Mouse (Mus musculus) ES-Bruce4 (cell line): ENCODE results near the gene Serpina1b. TPM values are rescaled to one million over a fixed set of nuclear protein-coding genes. Genes with fewer than 3 reads are reported as not detected.
"Not testable (repeated sequence)": the region's sequence is repeated elsewhere in the genome, so short reads cannot be mapped to it uniquely, and the experiment has no call there.

Source experiments
- H3K27ac ChIP-seq: 2 replicates; pipeline ENCODE4 v1.5.1; 2012; ENCODE audit warnings: low read length, inconsistent platforms; ENCODE audit not compliant: insufficient read depth
- H3K27me3 ChIP-seq: 2 replicates; pipeline ENCODE4 v1.6.1; 2012; ENCODE audit warnings: mild to moderate bottlenecking, low read length, inconsistent platforms; ENCODE audit not compliant: control insufficient read depth, poor library complexity, insufficient read depth, severe bottlenecking
- H3K36me3 ChIP-seq: 2 replicates; pipeline ENCODE4 v1.6.1; 2012; ENCODE audit warnings: inconsistent platforms, mild to moderate bottlenecking, low read length, moderate library complexity; ENCODE audit not compliant: control insufficient read depth, poor library complexity, insufficient read depth, severe bottlenecking
- H3K4me1 ChIP-seq: one replicate; pipeline ENCODE4 v1.8.1; 2011; ENCODE audit warnings: low read length; ENCODE audit not compliant: control insufficient read depth, insufficient read depth
- H3K4me3 ChIP-seq: 2 replicates; pipeline ENCODE4 v1.5.1; 2011; ENCODE audit warnings: low read depth, mild to moderate bottlenecking, low read length
- H3K9ac ChIP-seq: 2 replicates; pipeline ENCODE4 v1.6.1; 2012; ENCODE audit warnings: low read depth, mild to moderate bottlenecking, inconsistent platforms; ENCODE audit not compliant: poor library complexity, severe bottlenecking
- H3K9me3 ChIP-seq: replicated peaks from 2 replicates; pipeline ENCODE4 v1.6.1; 2012; ENCODE audit warnings: mild to moderate bottlenecking, low read length, inconsistent platforms; ENCODE audit not compliant: control insufficient read depth, poor library complexity, insufficient read depth, severe bottlenecking
- CTCF ChIP-seq: IDR thresholded peaks from one replicate; pipeline ENCODE4 v1.8.1; 2011; ENCODE audit warnings: low read depth, low read length
- EP300 ChIP-seq: IDR thresholded peaks from 2 replicates; pipeline ENCODE4 v1.6.1; 2011; ENCODE audit warnings: low read depth, low read length; ENCODE audit not compliant: insufficient read depth
- POLR2A ChIP-seq: IDR thresholded peaks from one replicate; pipeline ENCODE4 v1.8.1; 2011; ENCODE audit warnings: low read length; ENCODE audit not compliant: insufficient read depth
- polyA plus RNA-seq: library from polyadenylated mRNA; stranded (reverse); fragments of >200 nt; gene quantifications from 2 replicates; pipeline ENCODE4 v1.2.4, GENCODE M21; 2011; ENCODE audit warnings: low read depth; ENCODE audit not compliant: missing spikeins, insufficient read depth, insufficient read length

Gene Serpina1b
- polyA plus RNA-seq, 1 experiment: not detected

DNA sequence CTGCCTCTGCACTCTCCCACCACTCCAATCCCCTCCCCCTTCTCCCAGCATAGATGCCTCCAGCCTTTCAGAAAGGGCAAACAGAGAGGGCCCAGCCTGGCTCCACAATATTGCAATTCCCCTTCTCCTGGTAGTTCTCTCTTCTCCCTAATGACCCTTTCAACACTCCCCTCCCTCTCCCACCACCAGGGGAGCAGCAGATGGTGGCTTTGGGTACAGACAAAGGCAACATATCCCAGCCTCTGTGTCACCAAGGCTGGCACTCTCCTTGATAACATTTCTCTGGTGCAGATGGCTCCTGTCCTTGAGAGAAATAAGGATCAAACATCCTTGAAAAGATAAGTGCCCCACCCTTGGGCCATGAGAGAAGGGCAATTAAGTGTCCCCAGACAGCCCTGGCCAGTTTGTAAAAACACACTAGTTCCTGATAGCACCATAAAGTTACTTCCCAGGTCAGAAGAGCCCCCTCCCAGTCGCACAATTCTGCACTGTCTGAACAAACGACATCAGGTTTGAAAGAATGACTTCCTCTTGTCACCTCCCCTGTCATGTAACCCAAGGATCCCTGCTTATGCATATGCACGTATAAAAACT is 141.9 kb downstream of the Serpina1b start:
- Histone ChIP-seq H3K4me3 (no peak overlapping the region), H3K9ac (no peak overlapping the region), H3K4me1 (no peaks in the 10 kb centered on the region), H3K27me3 (no peaks in the 10 kb centered on the region), H3K36me3 (no peaks in the 10 kb centered on the region), H3K27ac (no peak overlapping the region), H3K9me3 (no peaks in the 10 kb centered on the region)
- no peak for TF ChIP-seq POLR2A
- no peak for TF ChIP-seq EP300
- TF ChIP-seq CTCF: no peak

DNA sequence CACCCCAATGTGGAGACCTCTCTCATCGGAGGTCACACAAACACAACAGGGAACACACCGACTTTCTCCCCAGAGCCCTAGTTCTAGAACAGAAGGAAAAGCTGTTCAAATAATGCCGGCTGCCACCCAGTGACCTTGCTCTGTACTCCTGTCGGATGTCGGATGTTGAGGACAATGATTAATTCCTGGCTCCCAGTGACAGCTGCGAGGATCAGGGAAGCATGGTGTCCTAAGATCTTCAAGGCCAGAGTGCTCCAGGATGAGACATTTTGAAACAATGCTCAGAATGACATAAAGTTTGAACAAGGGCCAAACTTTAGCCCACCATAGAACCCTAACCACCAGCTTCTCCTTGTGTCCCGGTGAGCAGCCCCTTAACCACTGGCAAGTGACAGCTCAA is 143.2 kb downstream of the Serpina1b start:
- Histone ChIP-seq H3K4me1 (no peaks in the 10 kb centered on the region), H3K36me3 (no peaks in the 10 kb centered on the region), H3K9ac (no peak overlapping the region), H3K27ac (no peak overlapping the region), H3K27me3 (no peaks in the 10 kb centered on the region), H3K9me3 (no peaks in the 10 kb centered on the region), H3K4me3 (no peak overlapping the region)
- TF ChIP-seq EP300 (no peak), CTCF (no peak), POLR2A (no peak)

DNA sequence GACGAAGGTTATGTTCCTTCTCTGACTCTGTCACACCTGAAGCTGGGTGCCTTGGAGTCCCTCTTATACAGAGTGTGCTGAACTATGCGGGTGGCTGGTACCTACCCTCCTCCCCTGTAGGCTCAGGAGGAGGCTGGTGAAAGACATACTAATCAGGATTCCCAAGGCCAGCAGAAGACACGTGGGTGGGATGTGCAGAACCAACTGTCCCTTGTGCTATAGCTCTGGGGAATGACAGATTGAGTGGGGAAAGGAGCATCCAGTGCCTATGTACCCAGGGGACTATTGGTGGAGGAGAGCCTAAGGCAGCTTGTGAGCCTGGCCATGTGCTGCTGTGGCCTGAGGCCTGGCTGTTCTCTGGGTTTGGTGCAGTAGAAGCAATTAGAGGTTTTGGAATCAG is 144.1 kb downstream of the Serpina1b start:
- no peaks in the 10 kb centered on the region for H3K4me1 ChIP-seq
- H3K9me3 ChIP-seq: no peaks in the 10 kb centered on the region
- H3K36me3 ChIP-seq: no peaks in the 10 kb centered on the region
- no peak for TF ChIP-seq CTCF
- no peak for TF ChIP-seq POLR2A
- TF ChIP-seq EP300: no peak
- no peak overlapping the region for H3K27ac ChIP-seq
- H3K9ac ChIP-seq: no peak overlapping the region
- H3K4me3 ChIP-seq: no peak overlapping the region
- no peaks in the 10 kb centered on the region for H3K27me3 ChIP-seq

DNA sequence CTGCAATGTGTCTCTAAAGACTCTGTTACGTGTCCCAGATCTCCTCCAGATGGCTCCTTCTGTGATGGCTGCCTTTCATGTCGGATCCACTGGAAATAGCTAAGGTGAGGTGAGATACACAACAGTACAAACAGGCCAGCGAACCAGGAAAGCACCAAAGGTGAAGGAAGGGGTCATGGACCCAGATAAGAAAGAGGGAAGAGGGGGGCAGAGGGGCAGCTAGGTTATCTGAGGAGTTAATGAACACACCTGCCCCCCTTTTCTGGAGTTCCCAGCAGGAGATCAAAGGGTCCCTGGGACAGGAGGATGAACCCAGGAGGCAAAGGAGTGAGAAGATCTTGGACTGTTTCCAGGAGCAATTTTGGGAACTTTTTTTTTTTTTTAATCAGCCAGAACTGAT is 144.8 kb downstream of the Serpina1b start:
- Histone ChIP-seq H3K27ac (no peak overlapping the region), H3K27me3 (no peaks in the 10 kb centered on the region), H3K9ac (no peak overlapping the region), H3K4me3 (no peak overlapping the region), H3K4me1 (no peaks in the 10 kb centered on the region), H3K9me3 (no peaks in the 10 kb centered on the region), H3K36me3 (no peaks in the 10 kb centered on the region)
- no peak for TF ChIP-seq EP300
- TF ChIP-seq POLR2A: no peak
- TF ChIP-seq CTCF: no peak

DNA sequence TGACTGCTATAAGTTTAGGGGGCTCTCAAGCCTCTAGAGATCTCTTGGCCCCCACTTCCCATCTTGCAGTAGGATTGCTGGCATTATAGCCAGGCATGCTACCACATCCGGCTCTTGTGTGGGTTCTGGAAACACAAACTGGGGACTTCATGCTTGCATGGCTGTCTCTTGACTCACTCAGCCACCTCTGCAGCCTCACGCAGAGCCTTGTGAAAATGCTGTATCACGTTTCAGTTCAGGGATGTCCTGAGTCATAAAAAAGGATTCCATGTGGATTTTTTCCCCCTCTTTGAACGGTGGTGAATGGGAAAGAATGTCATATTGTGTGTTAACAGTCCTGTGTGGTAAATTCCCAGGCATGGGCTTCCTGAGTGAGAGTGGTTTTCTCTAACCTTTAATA is 146.4 kb downstream of the Serpina1b start:
- H3K9ac ChIP-seq: no peak overlapping the region
- H3K27ac ChIP-seq: no peak overlapping the region
- no peaks in the 10 kb centered on the region for H3K27me3 ChIP-seq
- no peaks in the 10 kb centered on the region for H3K9me3 ChIP-seq
- H3K4me1 ChIP-seq: no peaks in the 10 kb centered on the region
- no peak overlapping the region for H3K4me3 ChIP-seq
- TF ChIP-seq POLR2A (no peak), EP300 (no peak), CTCF (no peak)
- no peaks in the 10 kb centered on the region for H3K36me3 ChIP-seq

DNA sequence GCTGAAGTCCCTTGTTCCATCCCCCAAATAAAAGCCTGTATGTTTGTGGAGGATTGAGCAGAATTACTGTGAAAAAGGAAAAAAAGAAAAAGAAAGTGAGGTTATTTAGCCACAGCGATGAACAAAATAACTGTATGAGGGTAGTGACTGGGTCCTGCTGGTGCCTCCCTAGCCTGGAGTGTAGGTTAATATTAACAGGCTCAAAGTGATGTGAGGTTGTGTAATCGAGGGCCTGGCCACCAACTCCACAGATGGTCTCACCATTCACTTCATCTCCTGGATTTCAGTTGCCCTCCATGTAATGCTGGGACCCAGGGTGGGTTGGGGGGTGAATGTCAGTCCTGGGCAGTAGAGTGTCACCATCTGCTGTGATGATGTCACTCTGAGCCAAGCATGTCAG is 148.4 kb downstream of the Serpina1b start:
- no peak overlapping the region for H3K4me3 ChIP-seq
- H3K36me3 ChIP-seq: no peaks in the 10 kb centered on the region
- TF ChIP-seq POLR2A: no peak
- TF ChIP-seq EP300: no peak
- no peak for TF ChIP-seq CTCF
- H3K27me3 ChIP-seq: no peaks in the 10 kb centered on the region
- H3K4me1 ChIP-seq: no peaks in the 10 kb centered on the region
- no peak overlapping the region for H3K27ac ChIP-seq
- no peaks in the 10 kb centered on the region for H3K9me3 ChIP-seq
- no peak overlapping the region for H3K9ac ChIP-seq

DNA sequence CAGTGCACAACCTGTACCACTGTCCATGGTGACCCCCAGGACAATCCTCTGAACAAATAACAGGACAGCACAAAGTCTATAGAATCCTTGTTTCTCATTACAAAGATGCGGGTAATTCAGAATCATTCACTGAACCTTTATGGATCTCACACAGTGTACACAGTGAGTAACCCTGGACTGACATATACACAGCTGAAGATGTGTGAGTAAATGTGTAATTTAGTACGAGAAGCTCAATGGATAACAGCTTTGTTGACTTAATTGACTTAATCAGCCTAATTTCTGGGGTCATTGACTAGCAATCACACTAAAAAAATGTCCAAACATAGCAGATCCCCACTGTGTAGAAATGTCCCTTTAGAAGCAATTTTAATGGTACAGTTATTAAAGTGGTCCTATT is 149.0 kb downstream of the Serpina1b start:
- Histone ChIP-seq H3K9me3 (no peaks in the 10 kb centered on the region), H3K27me3 (no peaks in the 10 kb centered on the region), H3K9ac (no peak overlapping the region), H3K4me1 (no peaks in the 10 kb centered on the region), H3K4me3 (no peak overlapping the region), H3K36me3 (no peaks in the 10 kb centered on the region), H3K27ac (no peak overlapping the region)
- no peak for TF ChIP-seq POLR2A
- no peak for TF ChIP-seq CTCF
- no peak for TF ChIP-seq EP300

DNA sequence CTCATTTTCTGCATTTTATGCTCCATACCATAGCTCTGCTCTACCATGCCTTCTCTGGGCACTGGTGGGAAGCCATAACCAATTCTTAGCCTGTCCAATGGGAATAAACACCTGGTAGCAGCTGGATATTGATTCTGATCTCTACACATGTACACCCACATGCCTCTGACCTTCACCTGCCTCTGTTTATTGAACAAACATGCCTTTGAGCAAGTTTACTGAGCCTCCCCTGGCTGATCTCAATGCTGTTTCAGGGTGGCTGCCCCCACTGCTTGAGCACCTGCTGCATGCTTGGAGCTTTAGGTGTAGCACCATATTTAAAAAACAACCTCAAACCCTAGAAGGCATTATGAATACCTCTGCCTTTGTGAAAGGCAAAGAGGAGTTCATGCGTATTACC is 150.3 kb downstream of the Serpina1b start:
- not testable (repeated sequence) for H3K9ac ChIP-seq, H3K4me3 ChIP-seq, H3K36me3 ChIP-seq, H3K9me3 ChIP-seq, H3K27ac ChIP-seq, H3K4me1 ChIP-seq, H3K27me3 ChIP-seq
